Mouse (Mus musculus) left cerebral cortex, adult 9 months (tissue): ENCODE results near the gene Robo1.

ENCODE experiments used
- DNase-seq, 2 experiments: peaks; one replicate each; pipeline ENCODE4 v3.0.0; 2022; ENCODE audit warnings: low spot score in 2 of 2

The Robo1 gene

GRCm38 (mm10) chr16:72603487-72604206 lies 295.5 kb downstream of the Robo1 start:
- no peak for DNase-seq

- peak; percentile 15 to 76 for DNase-seq
Measured at GRCm38 (mm10) chr16:72605066-72605465, 297.0 kb downstream of the Robo1 start.

- DNase-seq = no peak
Measured at GRCm38 (mm10) chr16:72610661-72611112, 302.6 kb downstream of the Robo1 start.

GRCm38 (mm10) chr16:72614898-72615297 lies 306.8 kb downstream of the Robo1 start:
- no peak for DNase-seq

GRCm38 (mm10) chr16:72615360-72615759 lies 307.3 kb downstream of the Robo1 start:
- DNase-seq = no peak

- no peak for DNase-seq
Measured at GRCm38 (mm10) chr16:72622371-72622770, 314.3 kb downstream of the Robo1 start.

GRCm38 (mm10) chr16:72622868-72623267 lies 314.8 kb downstream of the Robo1 start:
- DNase-seq = no peak

GRCm38 (mm10) chr16:72633846-72634245 lies 325.7 kb downstream of the Robo1 start:
- no peak for DNase-seq

GRCm38 (mm10) chr16:72639332-72639940 lies 331.3 kb downstream of the Robo1 start:
- no peak for DNase-seq

GRCm38 (mm10) chr16:72640932-72641811 lies 333.1 kb downstream of the Robo1 start:
- DNase-seq = no peak

GRCm38 (mm10) chr16:72645890-72646289 lies 337.8 kb downstream of the Robo1 start:
- DNase-seq = no peak

GRCm38 (mm10) chr16:72649314-72649713 lies 341.2 kb downstream of the Robo1 start:
- DNase-seq = peak in 1 of 2 experiments; percentile 15

- no peak for DNase-seq
Measured at GRCm38 (mm10) chr16:72655411-72655810, 347.3 kb downstream of the Robo1 start.

GRCm38 (mm10) chr16:72662837-72663350 lies 354.8 kb downstream of the Robo1 start:
- DNase-seq = peak; percentile 43 to 67

- peak; percentile 16 to 47 for DNase-seq
Measured at GRCm38 (mm10) chr16:72663351-72664232, 355.5 kb downstream of the Robo1 start.

GRCm38 (mm10) chr16:72664233-72664613 lies 356.1 kb downstream of the Robo1 start:
- no peak for DNase-seq

GRCm38 (mm10) chr16:72664806-72665205 lies 356.7 kb downstream of the Robo1 start:
- DNase-seq = no peak

GRCm38 (mm10) chr16:72665454-72665853 lies 357.3 kb downstream of the Robo1 start:
- no peak for DNase-seq

GRCm38 (mm10) chr16:72670240-72671038 lies 362.3 kb downstream of the Robo1 start:
- DNase-seq = no peak

GRCm38 (mm10) chr16:72677234-72677633 lies 369.1 kb downstream of the Robo1 start:
- DNase-seq = no peak
